Mouse (Mus musculus): ENCODE results near the gene Ttc34. TPM values are rescaled to one million over a fixed set of nuclear protein-coding genes. Genes with fewer than 3 reads are reported as not detected.
A peak's percentile ranks its signal among the peaks of the same experiment; 100 is the strongest.

Ttc34 gene
- polyA plus RNA-seq, 1 experiment from 2014 or later = not detected

DNA sequence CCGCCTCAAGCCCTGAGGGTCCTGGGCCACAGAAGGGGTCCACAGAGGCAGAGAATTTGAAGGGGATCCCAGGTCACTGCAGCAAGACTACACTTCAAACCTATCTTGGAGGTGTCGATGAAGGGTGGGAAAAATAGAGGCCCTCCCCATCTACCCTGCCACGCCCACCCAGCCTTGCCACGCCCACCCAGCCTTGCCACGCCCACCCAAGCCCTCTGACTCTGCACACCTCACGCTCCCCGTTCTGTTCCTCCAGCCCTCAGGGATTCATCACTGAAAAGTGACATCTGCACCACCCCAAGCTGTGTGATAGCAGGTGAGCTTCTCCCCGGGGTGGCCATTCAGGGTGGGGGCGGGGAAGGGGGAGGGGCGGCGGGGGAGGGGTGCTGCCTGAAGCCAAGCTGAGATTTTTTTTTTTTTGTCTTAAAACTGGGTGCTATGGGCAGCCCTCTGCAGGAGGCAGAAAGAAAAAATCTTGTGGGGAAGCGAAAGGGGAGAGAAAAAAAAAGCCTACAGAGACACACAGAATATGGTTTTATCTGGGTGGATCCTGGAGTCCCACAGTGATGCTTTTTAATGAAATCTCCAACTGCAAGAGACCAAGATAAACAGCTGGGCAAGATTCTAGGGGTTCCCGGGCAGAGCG is 44.9 kb downstream of the Ttc34 start:
- no peaks in the 10 kb centered on the region for H3K27me3 ChIP-seq (replicated peaks)
- no peaks in the 10 kb centered on the region for H3K36me3 ChIP-seq
- H3K4me1 ChIP-seq (replicated peaks) = 0 out of 2 replicates have a peak, but pooled peaks cover 6% of the 10 kb centered on the region
- WGBS = 23% methylated on average over 14 of the region's 14 CpGs
- H3K4me2 ChIP-seq (replicated peaks) = no peak overlapping the region
- ATAC-seq = no peak
- H3K9ac ChIP-seq = no peak overlapping the region
- H3K9me3 ChIP-seq = no peaks in the 10 kb centered on the region
- H3K4me3 ChIP-seq (replicated peaks) = no peak overlapping the region
- no peak overlapping the region for H3K27ac ChIP-seq

DNA sequence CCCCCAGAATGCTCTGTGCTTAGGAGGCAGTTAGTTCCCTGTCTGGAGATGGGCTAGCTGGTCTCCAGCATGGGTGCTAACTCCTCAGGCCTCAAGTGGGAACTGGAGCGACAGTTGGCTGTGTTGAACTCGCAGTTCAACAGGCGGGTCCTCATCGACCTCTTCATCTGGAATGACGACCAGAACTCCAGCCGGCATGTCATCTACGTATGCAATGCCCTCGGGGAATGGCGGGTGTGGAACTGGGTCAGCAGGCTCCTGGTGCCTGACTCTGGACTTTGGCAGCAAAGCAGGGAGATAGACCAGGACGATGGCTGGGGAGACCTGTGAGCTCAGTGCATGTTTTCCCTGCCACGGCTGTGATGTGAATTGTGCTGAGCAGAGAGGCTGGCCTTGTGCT is 48.2 kb downstream of the Ttc34 start:
- no peak for ATAC-seq
- no peaks in the 10 kb centered on the region for H3K36me3 ChIP-seq
- no peaks in the 10 kb centered on the region for H3K9me3 ChIP-seq
- no peak overlapping the region for H3K4me2 ChIP-seq (replicated peaks)
- H3K27ac ChIP-seq = no peak overlapping the region
- 0 out of 2 replicates have a peak, but pooled peaks cover 3% of the 10 kb centered on the region for H3K4me1 ChIP-seq (replicated peaks)
- WGBS = 71% methylated on average over 11 of the region's 11 CpGs
- H3K27me3 ChIP-seq (replicated peaks) = no peaks in the 10 kb centered on the region
- H3K9ac ChIP-seq = no peak overlapping the region
- no peak overlapping the region for H3K4me3 ChIP-seq (replicated peaks)

DNA sequence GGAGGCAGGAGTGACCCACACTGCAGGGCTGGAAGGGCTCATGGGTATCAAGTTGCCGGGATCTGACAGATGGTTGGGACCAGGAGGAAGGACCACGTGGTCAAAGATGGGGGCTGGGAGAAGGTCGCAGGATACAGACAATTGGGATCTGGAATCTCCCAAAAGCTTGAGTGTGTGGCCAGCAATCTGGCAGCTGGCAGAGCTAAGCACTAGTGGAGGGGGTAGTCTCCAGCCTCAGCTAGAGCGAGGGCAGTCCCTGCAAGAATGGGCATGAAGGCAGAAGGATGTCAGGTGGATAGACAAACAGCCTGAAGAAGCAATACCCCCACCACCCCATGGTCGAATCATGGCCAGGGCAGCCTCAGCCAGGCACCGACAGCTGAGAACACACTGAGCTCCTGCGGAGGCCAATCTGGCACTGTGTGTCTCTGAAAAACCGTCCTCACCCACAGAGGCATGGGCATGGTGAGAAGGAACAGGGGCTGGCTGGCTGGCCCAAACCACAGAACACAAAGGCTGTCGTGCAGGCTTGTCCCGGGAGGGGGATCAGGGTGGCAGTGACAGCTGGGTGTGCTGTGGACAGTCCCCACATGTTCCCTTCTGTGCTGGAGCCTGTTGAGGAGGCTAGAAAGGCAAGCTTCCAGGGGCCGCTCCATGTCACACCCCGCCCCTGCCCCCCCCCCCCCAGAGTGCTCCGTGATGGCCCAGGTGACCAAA is 49.8 kb downstream of the Ttc34 start:
- H3K27me3 ChIP-seq (replicated peaks) = no peaks in the 10 kb centered on the region
- no peaks in the 10 kb centered on the region for H3K36me3 ChIP-seq
- no peak overlapping the region for H3K27ac ChIP-seq
- no peak overlapping the region for H3K9ac ChIP-seq
- no peak overlapping the region for H3K4me3 ChIP-seq (replicated peaks)
- no peak for ATAC-seq
- H3K9me3 ChIP-seq = no peaks in the 10 kb centered on the region
- WGBS = 65% methylated on average over 13 of the region's 13 CpGs
- 0 out of 2 replicates have a peak, but pooled peaks cover 3% of the 10 kb centered on the region for H3K4me1 ChIP-seq (replicated peaks)
- H3K4me2 ChIP-seq (replicated peaks) = no peak overlapping the region

DNA sequence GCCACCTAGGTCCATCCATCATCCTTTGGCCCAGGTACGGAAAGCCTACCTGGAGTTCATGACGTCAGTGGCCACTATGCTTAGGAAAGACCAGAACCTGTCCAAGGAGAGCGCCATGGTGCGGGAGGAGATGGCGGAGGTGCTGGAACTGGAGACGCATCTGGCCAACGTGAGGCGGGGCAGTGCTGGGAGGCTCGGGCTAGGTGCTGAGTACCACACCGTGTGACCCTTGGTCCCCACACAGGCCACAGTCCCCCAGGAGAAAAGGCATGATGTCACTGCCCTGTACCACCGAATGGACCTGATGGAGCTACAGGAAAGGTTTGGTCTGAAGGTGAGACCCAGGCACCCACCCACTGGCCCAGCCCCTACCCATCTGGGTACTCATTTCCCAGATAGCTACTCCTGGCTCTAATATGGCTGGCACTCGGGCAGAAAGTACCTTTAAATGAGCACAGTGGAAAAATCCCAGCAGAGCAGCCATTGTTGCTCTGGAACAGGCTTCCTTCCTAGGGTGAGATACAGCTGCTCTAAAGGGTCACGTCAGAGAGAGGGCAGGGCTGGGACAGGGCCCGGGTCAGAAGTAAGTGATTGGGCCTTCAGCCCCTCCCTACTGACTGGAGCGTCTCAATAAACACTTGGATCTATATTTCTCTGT is 50.5 kb downstream of the Ttc34 start:
- no peaks in the 10 kb centered on the region for H3K9me3 ChIP-seq
- no peak for ATAC-seq
- no peak overlapping the region for H3K27ac ChIP-seq
- no peaks in the 10 kb centered on the region for H3K36me3 ChIP-seq
- H3K27me3 ChIP-seq (replicated peaks) = no peaks in the 10 kb centered on the region
- WGBS = 71% methylated on average over 15 of the region's 15 CpGs
- H3K9ac ChIP-seq = no peak overlapping the region
- no peak overlapping the region for H3K4me2 ChIP-seq (replicated peaks)
- H3K4me1 ChIP-seq (replicated peaks) = 0 out of 2 replicates have a peak, but pooled peaks cover under 1% of the 10 kb centered on the region
- H3K4me3 ChIP-seq (replicated peaks) = no peak overlapping the region

DNA sequence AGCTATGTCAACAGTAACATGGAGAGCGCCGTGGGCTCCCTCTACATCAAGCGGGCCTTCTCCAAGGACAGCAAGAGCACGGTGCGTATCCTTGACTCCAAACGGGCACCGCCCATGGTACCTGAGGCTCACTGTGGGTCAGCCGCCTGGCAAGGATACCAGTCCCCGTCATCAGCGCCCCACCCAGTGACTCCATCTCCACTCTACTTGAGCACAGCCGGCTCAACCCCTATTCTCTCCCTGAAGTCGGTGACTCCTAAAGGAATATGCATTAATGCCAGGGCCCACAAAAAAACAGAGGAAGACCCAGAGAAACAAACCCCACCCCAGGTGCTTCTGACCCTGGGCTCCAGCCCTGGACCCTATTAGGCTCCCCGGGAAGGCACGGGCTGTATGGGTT is 53.6 kb downstream of the Ttc34 start:
- Histone ChIP-seq H3K4me2 (replicated peaks) (no peak overlapping the region), H3K9ac (no peak overlapping the region), H3K27me3 (replicated peaks) (no peaks in the 10 kb centered on the region), H3K4me1 (replicated peaks) (no peaks in the 10 kb centered on the region), H3K9me3 (no peaks in the 10 kb centered on the region), H3K36me3 (no peaks in the 10 kb centered on the region), H3K4me3 (replicated peaks) (no peak overlapping the region), H3K27ac (no peak overlapping the region)
- ATAC-seq = no peak
- 81% methylated on average over 14 of the region's 14 CpGs for WGBS

- Histone ChIP-seq H3K9ac (no peak overlapping the region), H3K27me3 (replicated peaks) (no peaks in the 10 kb centered on the region), H3K4me3 (replicated peaks) (no peak overlapping the region), H3K4me1 (replicated peaks) (peaks cover 18% of the 10 kb centered on the region), H3K4me2 (replicated peaks) (no peak overlapping the region), H3K9me3 (no peaks in the 10 kb centered on the region), H3K27ac (no peak overlapping the region), H3K36me3 (no peaks in the 10 kb centered on the region)
- ATAC-seq = no peak
- 78% methylated on average over 5 of the region's 5 CpGs for WGBS
Measured at GRCm38 (mm10) chr4:154895549-154895948, 58.3 kb downstream of the Ttc34 start.

GRCm38 (mm10) chr4:154897676-154898465 is 60.6 kb downstream of the Ttc34 start:
- no peak overlapping the region for H3K27ac ChIP-seq
- H3K9ac ChIP-seq = peak overlapping the region; percentile 62
- H3K4me1 ChIP-seq (replicated peaks) = peaks cover 18% of the 10 kb centered on the region
- H3K27me3 ChIP-seq (replicated peaks) = no peaks in the 10 kb centered on the region
- peak overlapping the region; percentile 90 for H3K4me2 ChIP-seq (replicated peaks)
- H3K36me3 ChIP-seq = no peaks in the 10 kb centered on the region
- no peaks in the 10 kb centered on the region for H3K9me3 ChIP-seq
- peak overlapping the region; percentile 50 for H3K4me3 ChIP-seq (replicated peaks)
- no peak for ATAC-seq
- 58% methylated on average over 6 of the region's 6 CpGs for WGBS

DNA sequence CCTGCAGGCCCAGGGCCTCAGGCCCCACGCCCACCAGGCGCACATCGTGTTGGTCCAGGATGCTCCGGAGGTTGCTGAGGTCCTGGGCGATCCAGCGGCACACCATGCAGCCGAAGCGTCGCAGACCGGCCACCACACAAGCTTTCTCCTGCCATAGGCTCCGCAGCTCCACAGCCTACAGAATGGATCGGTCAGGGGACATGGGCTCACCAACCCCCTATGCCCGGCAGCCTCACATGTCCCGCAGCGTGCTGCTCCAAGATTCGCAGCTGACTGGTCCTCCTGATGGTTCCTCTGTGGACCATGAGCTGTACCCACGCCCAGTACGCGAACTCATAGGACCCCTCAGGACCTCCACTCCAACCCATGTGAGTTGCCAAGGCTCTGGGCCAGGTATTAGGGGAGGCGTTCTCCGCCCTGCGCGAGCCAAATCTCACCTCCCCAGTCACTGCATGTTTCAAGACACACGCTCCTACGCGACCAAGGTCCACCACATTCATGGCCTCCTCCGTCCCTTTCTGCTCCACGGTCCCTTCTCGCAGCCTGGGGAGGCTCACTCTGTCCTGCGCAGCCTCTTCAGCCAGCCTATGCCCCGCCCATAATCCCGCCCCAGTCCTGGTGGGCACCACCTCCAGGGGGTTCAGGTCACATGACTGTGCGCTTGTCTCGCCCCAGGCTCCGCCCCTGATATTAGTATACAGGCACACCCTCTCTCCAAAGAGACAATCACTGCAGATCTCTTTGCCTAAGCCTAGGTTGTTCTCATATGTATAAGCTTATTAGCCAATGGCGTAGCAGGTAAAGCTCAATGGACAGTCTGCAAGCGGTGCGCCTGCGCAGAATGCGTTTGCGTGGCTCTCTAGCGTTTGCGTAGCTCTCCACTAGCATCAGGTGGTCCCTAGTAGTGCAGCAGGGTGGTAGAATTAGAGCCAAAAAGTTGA is 61.5 kb downstream of the Ttc34 start, which contains the start of gene Fam213b:
TSS of gene Fam213b (minus strand) at position 630 of the 941 bp plus-strand sequence.
- Histone ChIP-seq H3K4me2 (replicated peaks) (peak within 1 kb of the TSS; percentile 90), H3K36me3 (no peaks in the 10 kb centered on the region), H3K4me1 (replicated peaks) (peaks cover 18% of the 10 kb centered on the region), H3K9me3 (no peaks in the 10 kb centered on the region), H3K9ac (peak within 1 kb of the TSS; percentile 62), H3K4me3 (replicated peaks) (peak within 1 kb of the TSS; percentile 50), H3K27ac (peak within 1 kb of the TSS; percentile 23; the same call in 1 of the 2 replicates), H3K27me3 (replicated peaks) (no peaks in the 10 kb centered on the region)
- ATAC-seq = peak; percentile 99
- WGBS = 3% methylated on average over 43 of the region's 43 CpGs

DNA sequence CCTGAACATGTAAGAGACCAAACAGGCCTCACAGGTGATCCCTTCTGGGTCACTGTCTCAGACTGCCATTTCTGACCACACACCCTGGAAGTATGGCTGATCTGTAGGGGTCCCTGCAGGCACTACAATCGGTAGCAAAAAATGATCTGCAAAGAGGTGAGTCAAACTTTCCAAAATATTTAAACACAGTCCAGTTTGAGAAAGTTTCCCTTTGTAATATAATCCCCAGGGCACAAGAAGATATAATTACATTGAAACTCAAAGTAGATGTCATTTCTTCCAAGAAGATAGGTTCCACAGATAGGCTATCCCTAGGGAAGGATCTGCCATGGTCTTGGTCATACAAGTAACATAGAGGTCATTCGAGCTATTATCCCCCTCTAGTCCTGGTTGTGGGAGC is 65.1 kb downstream of the Ttc34 start:
- no peaks in the 10 kb centered on the region for H3K36me3 ChIP-seq
- no peak overlapping the region for H3K4me2 ChIP-seq (replicated peaks)
- no peak for ATAC-seq
- H3K27ac ChIP-seq = no peak overlapping the region
- no peaks in the 10 kb centered on the region for H3K9me3 ChIP-seq
- H3K9ac ChIP-seq = no peak overlapping the region
- 81% methylated on average over 2 of the region's 2 CpGs for WGBS
- peaks cover 15% of the 10 kb centered on the region for H3K4me1 ChIP-seq (replicated peaks)
- no peaks in the 10 kb centered on the region for H3K27me3 ChIP-seq (replicated peaks)
- no peak overlapping the region for H3K4me3 ChIP-seq (replicated peaks)

DNA sequence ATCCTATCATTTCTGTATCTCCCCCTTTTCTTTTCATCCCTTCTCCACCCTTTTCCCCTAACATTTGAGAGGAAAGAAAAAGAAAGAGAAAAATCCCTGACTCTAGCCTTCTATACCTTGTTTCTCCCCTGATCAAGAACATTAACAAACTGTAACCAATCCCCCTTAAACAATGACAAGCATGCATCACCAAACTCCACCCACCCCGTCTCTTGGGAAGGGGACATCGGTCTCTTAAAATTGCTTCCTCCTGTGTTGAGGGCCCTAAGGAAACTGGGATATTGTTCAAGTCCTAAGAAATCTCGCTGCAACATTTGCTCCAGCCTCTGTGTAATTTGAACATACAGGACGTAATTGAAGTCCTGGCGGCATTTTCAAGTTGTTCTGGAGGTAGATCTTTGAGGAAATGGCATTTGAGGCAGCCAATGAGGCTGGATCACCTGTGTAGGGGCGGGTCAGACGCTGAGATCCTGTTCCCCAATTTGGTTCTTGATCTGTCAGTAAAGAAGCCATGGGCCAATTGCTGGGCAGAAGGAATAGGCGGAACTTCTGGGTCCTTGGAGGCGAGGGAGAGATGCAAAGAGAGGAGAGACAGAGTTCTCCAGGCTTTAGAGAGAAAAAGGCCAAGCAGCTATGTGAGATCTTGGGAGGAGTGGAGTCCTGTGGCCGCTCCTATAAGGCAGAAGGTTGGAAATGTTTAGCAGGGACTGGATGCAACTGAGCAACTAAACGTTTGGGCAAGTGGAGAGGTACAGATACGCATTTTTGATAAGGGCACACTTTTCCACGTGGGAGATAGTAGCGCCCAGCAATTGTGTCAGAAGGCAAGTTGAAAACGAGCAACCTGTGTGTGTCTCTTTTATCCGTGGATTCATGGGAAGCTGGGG is 67.2 kb downstream of the Ttc34 start:
- no peak overlapping the region for H3K27ac ChIP-seq
- peak; percentile 94 for ATAC-seq
- peak overlapping the region; percentile 46 for H3K9ac ChIP-seq
- no peaks in the 10 kb centered on the region for H3K9me3 ChIP-seq
- H3K36me3 ChIP-seq = no peaks in the 10 kb centered on the region
- peak overlapping the region; percentile 42 for H3K4me3 ChIP-seq (replicated peaks)
- 1% methylated on average over 16 of the region's 16 CpGs for WGBS
- no peaks in the 10 kb centered on the region for H3K27me3 ChIP-seq (replicated peaks)
- H3K4me2 ChIP-seq (replicated peaks) = peak overlapping the region; percentile 76
- peaks cover 5% of the 10 kb centered on the region for H3K4me1 ChIP-seq (replicated peaks)
